Mouse (Mus musculus) frontal cortex, adult (tissue): Measurements from ENCODE around the gene Flnb.

ENCODE experiments used
- ATAC-seq: cut with Nextera tagmentation; 2 replicates; pipeline ENCODE4 v1.9.2; 2017; ENCODE audit warnings: mild to moderate bottlenecking, moderate library complexity, mixed read lengths; ENCODE audit not compliant: low TSS enrichment

Gene Flnb

DNA sequence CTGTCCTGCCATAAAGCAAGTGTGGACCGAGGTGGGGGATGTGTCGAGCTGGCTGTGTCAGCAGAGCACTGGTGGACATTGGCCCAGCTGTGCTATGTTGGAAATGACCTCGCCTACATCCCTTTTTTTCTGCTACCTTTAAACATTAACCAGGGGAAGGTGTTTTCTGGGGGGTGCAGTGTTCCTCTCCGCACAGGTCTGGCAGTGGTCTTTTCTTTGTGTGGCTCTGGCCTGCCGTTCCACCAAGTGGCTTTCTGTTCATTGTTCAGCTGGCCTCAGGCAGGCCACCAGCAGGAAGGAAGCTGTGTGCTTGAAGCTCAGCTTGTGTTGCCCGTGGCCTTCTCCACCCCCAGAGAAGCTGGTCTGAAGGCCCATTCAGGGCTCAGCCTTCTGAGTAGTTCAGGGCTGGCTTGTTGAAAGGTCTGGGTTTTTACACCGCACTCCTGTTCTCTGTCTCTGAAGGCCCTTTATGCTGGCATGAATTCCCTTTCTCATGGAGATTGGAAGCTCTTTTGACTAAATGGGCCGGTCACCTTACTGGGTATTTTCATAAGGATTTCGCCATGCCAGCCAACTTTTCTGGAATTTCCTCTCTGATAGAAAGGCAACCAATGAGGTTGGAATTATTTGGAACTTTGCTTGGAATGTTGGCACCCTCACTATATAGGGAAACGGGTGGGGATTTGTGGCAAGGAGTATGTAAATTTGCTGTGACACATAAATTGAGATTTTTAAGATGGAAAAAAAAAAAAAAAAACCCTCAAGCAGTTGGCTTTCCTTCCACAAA is 8.6 kb downstream of the Flnb start:
- ATAC-seq: peak; percentile 42

DNA sequence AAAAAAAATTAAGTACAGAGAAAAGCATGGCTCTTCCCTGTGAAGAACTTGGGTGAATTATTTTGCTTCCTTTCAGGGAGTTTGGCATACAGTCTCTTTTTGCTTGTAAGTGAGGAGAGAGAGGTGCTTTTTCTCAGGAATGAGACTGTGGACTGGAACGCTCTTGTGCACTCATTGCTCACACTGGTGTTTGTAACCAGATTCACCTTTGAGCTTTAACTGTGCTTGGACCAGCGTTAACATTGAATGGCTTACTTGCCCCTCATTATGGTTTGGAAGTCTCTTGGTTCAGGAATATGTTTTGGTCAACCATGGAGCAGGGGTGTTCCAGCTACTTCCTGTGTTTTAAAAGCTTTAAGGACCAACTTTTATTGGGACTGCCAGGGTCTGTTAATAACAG is 11.4 kb downstream of the Flnb start:
- no peak for ATAC-seq

DNA sequence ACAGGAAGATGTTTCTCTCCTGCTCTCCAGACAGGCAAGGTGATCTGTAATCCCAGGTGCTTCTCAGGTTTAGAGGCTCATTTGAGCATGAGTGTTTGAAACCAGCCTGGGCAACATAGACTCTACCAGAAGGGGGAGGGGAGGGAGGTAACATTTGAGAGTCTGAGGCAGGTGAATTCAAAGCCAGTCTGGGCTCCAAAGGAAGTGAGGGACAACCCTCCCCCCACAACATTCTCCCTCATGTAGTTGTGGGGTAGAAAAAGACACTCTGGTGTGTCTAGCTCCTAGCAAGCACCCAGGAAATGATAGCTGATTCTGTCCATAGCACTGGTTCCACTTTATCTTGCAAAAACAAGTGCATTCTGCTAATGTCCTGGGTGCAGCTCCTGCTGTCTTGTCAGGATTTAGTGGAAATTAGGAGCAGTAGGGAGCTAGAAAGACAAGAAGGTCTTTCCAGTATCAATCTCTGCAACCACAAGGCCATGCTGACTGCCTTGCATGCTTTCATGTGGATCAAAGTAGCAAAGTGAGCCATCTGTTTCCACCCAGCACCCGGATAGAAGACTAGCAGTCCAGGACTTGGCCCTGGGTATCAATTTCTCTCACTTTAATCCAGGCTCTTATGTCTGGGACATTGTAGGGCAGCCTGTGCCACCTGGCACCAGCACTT is 14.1 kb downstream of the Flnb start:
- peak; percentile 60 for ATAC-seq

DNA sequence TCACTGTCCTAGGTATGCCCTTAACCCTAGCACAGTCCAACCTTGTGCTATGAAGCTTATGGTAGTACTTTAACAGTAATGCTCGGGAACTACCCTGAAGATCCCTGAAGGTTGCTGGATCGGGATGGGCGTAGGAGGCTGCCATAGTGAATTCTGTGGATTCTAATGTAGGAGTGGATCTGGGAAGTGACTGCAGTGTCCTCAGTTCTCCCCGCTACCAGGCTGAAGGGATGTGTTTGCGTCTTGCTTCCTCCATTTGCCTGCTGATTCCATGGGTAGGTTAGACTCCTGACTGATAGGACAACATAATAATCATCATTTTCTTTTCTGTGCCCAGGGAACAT is 14.7 kb downstream of the Flnb start:
- ATAC-seq: peak; percentile 96

DNA sequence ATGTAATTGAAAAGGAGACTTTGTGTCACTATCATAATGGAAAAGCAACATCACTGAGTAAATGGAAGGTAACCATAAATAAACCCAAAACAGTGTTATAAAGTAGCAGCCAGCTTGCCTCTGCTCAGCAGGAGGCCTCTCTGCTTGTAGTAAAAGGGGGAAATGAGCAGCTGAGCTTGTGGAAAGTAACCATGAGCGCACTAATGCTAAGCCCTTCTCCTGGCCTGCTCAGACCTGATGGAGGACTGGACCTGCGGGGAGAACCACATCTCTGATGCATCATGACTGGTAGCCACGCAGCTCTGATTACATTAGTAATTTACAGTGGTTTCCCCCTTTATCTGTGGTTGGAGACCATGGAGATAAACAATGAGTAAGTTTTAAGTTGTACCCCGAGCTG is 15.7 kb downstream of the Flnb start:
- no peak for ATAC-seq

DNA sequence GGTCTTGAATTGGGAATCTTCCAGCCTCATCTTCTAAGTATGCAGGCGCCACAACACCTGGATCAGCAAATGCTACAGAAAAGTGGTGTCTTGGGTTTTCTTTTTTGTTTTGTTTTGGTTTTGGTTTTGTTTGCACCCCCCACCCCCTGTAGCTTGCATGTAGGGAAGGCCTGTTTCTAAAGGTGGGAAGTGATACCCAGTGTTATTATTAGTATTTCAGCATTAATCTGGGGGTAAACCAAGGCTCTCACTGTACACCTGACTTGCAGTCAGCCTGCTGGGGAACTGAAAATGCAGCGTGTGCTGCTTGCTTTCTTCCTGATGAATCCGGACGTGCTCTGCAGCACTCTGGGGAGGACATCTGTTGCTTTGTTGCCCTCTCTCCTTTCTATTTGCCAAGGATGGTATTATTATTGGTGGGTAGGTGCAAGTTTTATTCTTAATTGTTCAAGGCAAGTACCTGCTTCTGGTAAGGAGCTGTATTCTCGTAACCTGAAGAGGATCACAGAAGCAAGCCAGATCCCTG is 20.9 kb downstream of the Flnb start:
- ATAC-seq: 0 out of 2 replicates have a peak, but pooled peaks have one; percentile 8

DNA sequence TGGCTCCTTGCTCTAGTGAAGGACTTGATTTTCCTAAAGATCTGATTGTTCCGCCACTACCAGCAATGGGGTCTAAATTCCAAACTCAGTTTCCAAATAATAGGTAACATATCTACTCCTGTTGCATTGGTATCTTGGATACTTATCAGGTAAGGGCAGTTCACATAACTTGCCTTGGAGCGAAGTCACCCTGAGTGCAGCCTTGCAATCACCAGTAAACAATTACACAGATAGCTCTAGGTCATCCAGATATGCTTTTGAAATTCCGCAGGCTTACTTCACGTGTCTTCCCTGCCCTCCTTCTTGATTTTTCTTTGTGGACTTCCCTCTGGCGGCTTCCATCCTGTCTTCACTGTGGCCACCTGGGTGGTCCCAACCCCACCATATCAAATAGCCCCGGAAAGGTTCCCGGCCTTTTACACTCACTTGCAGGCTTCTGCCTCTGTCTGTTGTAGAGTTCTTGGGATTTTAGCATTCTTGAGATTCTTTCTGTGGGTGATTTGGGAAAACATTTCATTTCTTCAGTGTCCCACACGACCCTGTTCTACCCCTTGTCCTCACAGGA is 22.3 kb downstream of the Flnb start:
- ATAC-seq: no peak

DNA sequence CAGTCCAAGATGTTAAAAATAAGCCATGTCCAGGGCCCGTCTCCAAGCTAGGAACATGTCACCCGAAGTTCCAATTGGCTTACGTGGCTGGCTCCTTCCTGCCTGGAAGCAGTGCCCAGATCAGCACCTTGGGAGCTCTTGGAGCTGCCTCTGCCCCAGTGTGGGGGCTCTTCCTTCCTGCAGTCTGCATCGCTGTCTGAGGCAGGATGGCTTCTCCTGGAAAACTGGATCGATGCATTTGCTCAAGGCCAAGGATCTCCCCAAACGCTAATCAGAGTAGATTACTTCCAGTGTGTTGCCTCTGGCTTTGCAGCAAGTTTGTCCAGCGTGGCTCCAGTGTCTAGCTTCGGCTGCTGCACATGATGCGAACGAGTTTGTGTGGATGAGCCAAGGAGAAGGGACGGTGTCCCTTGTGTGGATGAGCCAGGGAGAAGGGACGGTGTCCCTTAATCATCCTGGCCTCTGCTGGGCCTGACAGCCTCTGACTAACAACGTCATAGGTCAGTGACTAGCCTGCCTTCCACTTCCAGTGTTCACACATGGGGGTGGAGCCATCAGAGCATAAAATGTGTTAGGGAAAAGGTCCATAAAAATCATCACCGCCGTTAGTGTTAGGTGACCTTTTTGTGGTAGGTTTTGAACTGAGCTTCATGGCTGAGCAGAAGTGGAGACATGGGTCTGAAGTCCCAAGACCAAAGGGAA is 25.0 kb downstream of the Flnb start:
- ATAC-seq: no peak

DNA sequence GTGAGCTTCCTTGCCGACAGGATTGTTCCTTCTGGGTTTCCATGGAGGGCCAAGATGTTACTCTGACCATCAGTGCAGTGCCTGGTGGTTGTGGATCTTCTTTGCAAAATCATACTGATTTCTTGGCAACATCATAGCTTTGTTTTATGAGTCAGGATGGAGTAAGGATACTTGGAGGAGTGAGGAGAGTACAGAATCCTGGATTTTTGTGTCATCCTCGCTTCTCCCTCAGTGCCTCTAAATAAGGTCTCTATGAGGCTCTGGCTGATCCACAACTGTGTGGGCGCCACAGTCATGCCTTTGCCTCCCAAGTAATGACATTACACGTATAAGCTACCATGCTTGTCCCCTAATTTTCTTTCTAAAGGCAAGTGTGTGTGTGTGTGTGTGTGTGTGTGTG is 28.9 kb downstream of the Flnb start:
- peak; percentile 92 for ATAC-seq

DNA sequence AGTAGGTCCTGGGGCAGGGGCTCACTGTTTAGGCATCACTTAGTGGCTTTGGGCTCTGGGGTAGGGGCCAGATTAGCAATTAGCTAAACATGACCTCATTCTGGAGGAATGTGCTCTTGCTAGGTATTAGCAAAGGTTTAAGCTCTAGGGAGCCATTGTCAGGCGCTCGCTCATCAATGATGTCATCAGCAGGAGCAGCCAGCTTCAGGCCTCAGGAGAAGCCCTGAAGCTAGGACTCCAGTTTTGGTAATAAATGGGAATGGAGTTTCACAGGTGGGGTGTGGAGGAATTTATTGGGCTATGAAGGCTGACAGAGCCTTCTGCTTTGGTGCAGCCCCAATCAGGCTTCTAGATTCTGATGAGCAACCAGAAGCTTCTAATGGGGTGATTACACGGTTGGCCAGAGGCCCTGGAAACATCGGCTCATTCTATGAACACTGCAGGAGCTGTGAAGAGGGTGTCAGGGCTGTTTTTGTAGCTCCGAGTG is 30.0 kb downstream of the Flnb start:
- no peak for ATAC-seq

DNA sequence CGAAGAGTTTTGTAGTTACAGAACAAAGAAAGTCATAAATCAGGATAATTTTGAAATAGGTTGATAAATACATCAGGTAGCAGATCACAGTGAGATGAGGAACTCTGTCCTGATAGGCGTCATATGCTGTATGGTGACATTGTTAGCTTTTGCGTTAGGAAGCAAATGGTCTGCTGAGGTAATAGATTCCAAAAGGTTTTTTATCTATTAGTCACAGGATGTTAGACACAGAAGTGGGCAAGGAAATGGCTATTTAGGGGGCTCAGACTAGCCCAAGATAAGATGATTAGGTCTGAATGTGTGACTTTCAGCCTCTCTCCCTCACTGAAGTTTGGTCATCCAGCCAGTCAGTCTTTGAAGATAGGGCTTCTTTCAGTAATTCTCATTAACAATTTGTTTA is 33.2 kb downstream of the Flnb start:
- no peak for ATAC-seq

DNA sequence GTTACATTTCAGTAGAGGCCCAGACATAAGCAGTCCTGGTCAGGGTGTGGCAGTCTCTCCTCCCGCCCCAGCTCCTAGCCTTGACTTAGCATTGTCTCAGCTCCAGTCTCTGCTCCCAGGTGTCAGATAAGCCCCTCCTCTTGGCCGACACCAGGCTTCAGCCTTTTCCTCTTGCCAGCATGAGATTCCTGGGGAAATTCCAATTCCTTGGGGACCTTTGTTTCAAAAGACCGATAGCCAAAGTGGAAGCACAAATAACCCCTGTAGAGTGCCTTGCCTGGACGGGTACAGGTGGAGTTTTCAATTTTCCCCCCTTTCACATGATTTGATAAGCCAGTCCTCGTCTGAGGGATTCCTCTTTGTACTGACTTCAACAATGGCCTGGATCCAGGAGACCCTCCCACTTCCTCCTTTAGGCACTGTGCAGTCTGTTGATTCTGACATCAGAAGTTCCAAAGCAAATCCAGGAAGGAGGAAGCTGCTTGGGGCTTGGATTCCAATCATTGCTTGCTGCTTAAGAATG is 33.8 kb downstream of the Flnb start:
- ATAC-seq: no peak

DNA sequence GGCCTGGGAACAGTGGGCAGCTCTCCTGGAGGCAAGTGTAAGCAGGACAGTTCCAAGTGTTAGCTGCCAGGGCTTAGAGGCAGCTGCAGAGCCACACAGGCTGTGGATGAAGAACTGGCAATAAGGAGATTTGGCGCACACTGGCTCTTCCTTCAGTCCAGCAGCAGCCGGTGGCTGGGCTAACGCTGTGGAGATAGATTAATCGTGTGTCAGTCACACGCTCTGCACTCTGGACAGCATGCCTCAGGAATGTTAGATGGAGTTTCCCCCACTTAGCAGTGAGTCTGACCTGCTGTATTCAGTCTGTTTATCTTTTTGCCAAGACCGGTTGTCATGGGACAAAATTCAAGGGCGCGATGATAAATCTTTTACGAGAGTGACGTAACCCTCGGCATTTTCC is 35.9 kb downstream of the Flnb start:
- no peak for ATAC-seq

DNA sequence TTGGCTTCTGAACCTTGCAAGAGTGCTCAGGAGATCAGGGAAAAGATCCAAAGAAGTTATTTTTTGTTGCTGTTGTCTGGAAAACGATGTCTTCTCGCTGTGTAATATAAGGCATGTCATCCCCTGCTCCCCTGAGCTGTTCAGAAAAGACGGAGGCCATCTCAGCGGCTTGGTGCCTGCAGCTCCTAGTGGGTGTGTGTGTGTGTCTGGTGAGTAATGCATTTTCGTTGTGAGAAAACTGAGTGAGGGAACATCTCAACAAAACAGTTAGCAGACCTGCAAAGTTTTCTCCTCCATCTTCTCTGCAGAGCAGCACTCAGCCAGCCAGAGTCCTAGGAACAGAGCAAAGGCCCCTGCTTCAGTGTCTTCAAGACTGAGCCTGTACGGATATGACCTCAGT is 36.6 kb downstream of the Flnb start:
- peak; percentile 88 for ATAC-seq

DNA sequence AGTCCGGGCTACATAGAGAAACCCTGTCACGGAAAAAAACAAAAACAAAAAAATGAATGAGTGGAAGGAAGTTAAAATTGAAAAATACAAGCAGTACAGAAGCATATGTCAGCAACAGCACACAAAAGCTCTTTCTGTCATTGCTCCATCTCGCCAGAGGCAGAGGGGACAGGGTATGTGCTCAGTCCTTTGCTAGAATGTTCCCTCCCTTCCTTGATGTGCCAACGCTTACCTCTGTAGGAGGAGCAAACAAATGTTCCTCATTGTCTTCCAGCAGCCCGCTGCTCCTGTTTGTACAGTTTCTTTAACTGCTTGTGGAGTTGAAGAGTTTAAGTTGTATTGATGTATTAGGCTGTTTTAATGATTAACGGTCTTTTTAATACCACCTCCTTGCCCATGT is 37.3 kb downstream of the Flnb start:
- no peak for ATAC-seq

DNA sequence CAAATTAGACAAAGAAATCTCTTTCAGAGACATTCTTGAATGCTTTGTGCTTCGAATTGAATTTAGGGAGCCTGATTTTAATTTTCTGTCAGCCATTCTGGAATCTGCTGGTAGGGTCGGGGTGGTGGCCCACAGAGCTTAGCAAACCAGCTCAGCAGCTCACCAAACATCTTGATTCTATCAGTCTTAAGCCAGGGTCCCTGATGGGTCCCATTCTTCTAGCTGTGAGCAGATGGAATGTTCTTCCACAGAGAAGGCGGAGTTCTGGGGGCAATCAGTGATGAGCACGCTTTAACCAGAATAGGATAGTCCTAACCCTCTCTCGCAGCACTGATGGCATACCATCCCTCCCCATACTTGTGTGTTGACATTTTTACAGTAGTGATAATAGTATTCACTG is 37.7 kb downstream of the Flnb start:
- no peak for ATAC-seq

DNA sequence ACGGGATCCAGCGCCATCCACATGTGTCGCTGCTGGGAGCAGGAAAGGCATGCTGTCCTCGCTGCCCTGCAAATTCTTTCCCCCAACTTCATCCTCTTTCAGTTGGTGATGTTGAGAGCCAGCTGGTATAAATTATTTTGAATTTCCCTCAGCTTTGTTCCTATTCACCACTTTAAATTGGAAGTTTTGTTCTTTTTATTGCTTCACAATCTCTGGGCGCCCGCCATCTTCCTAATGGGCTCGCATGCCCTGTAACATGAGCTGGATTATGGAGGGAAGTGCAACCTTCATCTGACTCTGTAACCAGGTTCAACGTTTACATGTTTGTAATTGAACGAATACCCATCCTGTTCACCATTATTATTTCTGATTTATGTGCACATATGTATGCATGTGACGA is 38.6 kb downstream of the Flnb start:
- no peak for ATAC-seq

DNA sequence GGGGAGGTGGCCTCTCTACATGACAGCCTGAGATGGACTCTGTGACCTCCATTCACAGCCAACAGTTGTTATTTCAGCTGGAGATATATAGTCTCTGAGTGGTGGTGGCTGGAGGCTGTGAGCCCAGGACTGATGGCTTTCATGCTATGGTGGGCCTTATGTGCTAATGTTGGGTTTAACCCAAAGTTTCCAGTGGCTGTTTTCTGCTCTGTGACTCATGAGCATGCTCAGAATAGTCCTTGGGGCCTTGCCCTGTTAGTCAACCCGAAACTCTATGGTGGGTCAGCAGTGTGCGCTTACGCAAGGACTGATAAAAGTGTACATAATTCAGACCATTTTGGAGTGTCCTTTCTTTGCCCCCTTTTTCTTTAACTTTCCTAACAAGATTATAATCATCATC is 40.1 kb downstream of the Flnb start:
- ATAC-seq: no peak

DNA sequence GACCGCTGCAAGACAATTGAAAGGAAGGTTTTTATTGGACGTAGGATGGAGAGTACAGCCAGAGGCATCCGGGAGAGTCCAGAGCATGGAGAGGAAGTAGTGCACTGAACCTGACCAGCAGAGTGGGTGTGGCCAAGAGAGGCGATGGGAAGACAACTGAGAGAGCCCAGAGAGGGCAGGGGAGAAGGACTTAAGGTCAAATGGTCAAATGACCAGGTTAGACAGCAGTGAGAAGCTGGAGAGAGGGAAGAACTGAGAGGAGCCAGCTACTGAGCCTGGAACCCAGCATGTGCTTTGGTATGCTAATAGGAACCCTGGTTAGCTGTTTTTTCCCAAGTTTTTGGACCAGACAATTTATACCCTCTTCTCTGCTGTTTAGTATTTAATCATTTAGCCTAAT is 40.7 kb downstream of the Flnb start:
- no peak for ATAC-seq

DNA sequence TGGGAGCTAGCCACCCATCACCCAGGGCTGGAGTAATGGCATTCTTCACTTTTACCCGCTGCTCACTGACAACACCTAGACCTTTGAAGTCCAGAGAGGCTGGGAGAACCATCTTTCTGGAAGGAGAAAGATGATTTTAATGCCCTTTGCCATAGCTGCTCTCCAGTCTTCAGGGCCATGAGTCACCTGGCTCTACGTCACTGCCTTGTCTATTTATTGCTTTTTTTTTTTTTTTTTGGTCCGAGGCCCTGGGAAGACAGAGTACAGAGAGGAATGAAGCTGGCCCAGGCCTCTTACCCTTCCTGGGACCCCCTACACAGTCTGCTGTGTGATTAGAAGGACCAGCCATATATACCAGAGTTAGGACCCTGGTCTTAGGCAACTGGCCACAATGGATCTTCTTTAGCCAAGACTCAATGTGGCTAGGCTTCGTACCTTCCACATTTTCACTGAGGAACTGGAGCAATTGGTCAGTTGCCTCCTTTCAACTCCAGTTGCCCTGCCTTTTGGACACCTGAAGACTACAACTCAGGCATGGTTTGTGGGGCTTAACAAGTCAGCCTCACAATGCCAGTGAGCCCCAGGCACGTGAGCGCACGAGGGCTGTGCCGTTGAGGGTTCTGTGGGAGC is 42.9 kb downstream of the Flnb start:
- no peak for ATAC-seq

DNA sequence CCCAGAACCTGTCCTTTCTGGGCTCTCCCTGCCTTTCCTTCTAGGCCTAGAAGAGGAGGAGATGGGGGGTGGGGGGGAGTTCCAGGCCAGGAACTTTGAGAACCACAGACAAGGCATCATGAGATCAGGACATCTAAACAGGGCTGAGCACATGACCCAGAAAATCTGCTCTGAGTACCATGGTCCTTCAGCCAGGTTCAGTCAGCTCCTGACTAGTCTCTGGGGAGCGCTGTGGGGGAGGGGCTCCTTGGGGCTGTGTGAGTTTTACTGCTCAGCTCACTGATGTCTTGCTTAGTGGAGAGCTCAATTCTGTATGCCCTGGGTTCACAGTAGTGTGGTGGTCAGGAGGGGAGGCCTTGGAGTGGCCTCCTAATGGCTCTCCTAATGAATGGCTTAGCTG is 43.5 kb downstream of the Flnb start:
- ATAC-seq: no peak

DNA sequence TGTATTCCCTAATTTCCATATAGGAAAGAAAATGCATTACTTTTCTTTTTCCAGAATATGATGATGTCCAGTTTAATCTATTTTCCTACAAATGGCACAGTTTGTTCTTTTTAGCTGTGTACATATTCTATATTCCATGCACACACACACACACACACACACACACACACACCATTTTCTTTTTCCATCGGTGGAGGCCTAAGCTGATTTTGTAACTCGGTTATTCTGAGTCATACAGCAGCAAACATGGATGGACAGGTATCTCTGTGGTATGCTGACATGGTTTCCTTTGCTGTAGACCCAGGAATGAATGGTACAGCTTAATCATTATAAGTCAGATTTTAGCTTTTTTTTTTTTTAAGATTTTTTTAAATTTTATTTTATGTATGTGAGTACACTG is 44.5 kb downstream of the Flnb start:
- ATAC-seq: no peak
